Mouse (Mus musculus) heart, embryonic 14.5 days (tissue): ENCODE measurements around the gene Ccdc88b. TPM values are rescaled to one million over a fixed set of nuclear protein-coding genes. Genes with fewer than 3 reads are reported as not detected.

Experiments
- ATAC-seq: fragments of 200-750 bp; cut with Nextera tagmentation; 2 replicates; pipeline ENCODE4 v1.8.0; 2017; ENCODE audit warnings: low read depth, moderate TSS enrichment; ENCODE audit not compliant: insufficient number of reproducible peaks, insufficient read depth, low FRiP score
- H3K27ac ChIP-seq, 2 experiments: fragments of 200-500 bp in 1 of 2; fragments of 300-500 bp in 1 of 2; sonication (generic) in 1 of 2; replicated peaks in 1 of 2; 2 replicates each; pipeline ENCODE4 v1.5.1; 2012 to 2014; ENCODE audit warnings: low read depth in 2 of 2, low read length in 2 of 2, control low read depth in 1 of 2, mild to moderate bottlenecking in 1 of 2, mixed read lengths in 1 of 2; ENCODE audit not compliant: control insufficient read depth in 1 of 2, insufficient read depth in 1 of 2
- H3K27me3 ChIP-seq: fragments of 300-500 bp; sonication (generic); 2 replicates; pipeline ENCODE4 v1.6.1; 2014; ENCODE audit warnings: mild to moderate bottlenecking, low read length, control low read depth; ENCODE audit not compliant: control insufficient read depth, insufficient read depth
- H3K36me3 ChIP-seq: fragments of 300-500 bp; sonication (generic); 2 replicates; pipeline ENCODE4 v1.6.1; 2014; ENCODE audit warnings: mild to moderate bottlenecking, control low read depth, low read length, mixed read lengths; ENCODE audit not compliant: control insufficient read depth, insufficient read depth
- H3K4me1 ChIP-seq, 2 experiments: fragments of 200-500 bp in 1 of 2; fragments of 300-500 bp in 1 of 2; sonication (generic) in 1 of 2; 2 replicates each; pipeline ENCODE4 v1.6.1; 2012 to 2014; ENCODE audit warnings: low read length in 2 of 2, control low read depth in 1 of 2, mixed read lengths in 1 of 2; ENCODE audit not compliant: control insufficient read depth in 2 of 2, insufficient read depth in 2 of 2
- H3K4me2 ChIP-seq: fragments of 300-500 bp; sonication (generic); 2 replicates; pipeline ENCODE4 v1.6.1; 2014; ENCODE audit warnings: mild to moderate bottlenecking, low read length
- H3K4me3 ChIP-seq, 2 experiments: fragments of 200-500 bp in 1 of 2; fragments of 300-500 bp in 1 of 2; sonication (generic) in 1 of 2; 2 replicates each; pipeline ENCODE4 v1.5.1; 2012 to 2014; ENCODE audit warnings: low read length in 2 of 2, mild to moderate bottlenecking in 2 of 2, control low read depth in 1 of 2, low read depth in 1 of 2, moderate library complexity in 1 of 2; ENCODE audit not compliant: control insufficient read depth in 1 of 2, insufficient read depth in 1 of 2
- H3K9ac ChIP-seq: fragments of 300-500 bp; sonication (generic); 2 replicates; pipeline ENCODE4 v1.6.1; 2014; ENCODE audit warnings: mild to moderate bottlenecking, low read length
- H3K9me3 ChIP-seq: fragments of 300-500 bp; sonication (generic); 2 replicates; pipeline ENCODE4 v1.6.1; 2016; ENCODE audit warnings: low read length, control low read depth; ENCODE audit not compliant: control insufficient read depth
- WGBS: fragments of 180-500 bp; shearing (Covaris S2); extraction: QIAGEN DNeasy Blood & Tissue Kit; methylation state at CpG from one replicate; pipeline ENCODE4 v1.1.7; 2014; 5-methylcytosine and 5-hydroxymethylcytosine counted together
- polyA plus RNA-seq: library from polyadenylated mRNA; unstranded; fragments of >200 nt; fragmentation: Nextera tagmentation; extraction: Ambion mirVana; gene quantifications from 2 replicates; pipeline ENCODE4 v1.2.1, GENCODE M21; 2014

The Ccdc88b gene
- 0.22 and 0.65 TPM in 2 replicates for polyA plus RNA-seq

DNA sequence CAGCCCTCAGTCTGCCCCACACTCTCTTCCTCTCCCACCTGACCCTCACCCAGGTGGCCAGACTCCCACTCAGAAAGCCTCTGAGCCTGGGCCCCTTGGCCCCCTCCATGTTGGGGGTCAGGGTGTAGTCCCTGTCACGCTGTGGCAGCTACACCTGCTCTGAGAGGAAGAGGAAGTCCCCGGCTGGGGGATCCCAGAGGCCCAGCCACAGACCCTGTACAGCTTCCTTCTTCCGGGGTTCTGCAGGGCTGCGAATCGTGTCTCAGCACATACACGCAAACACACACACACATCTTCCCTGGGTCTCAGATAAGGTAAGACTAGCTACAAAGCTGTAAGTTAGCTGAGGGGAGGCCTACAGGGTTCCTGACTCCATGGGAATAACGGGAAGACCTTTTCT lies at the start of gene Ccdc88b:
TSS of gene Ccdc88b (minus strand) at position 181 of the 400 bp plus-strand sequence.
- Histone ChIP-seq H3K4me3 (no peak within 1 kb of the TSS), H3K4me2 (no peak within 1 kb of the TSS), H3K27me3 (peaks cover 17% of the 10 kb centered on the region), H3K9me3 (no peaks in the 10 kb centered on the region), H3K9ac (no peak within 1 kb of the TSS), H3K4me1 (peaks cover 13 to 15% of the 10 kb centered on the region in 2 experiments; a peak in 3 of 4 replicates), H3K36me3 (no peaks in the 10 kb centered on the region), H3K27ac (no peak within 1 kb of the TSS)
- WGBS: 72% methylated on average over 7 of the region's 7 CpGs
- no peak for ATAC-seq

DNA sequence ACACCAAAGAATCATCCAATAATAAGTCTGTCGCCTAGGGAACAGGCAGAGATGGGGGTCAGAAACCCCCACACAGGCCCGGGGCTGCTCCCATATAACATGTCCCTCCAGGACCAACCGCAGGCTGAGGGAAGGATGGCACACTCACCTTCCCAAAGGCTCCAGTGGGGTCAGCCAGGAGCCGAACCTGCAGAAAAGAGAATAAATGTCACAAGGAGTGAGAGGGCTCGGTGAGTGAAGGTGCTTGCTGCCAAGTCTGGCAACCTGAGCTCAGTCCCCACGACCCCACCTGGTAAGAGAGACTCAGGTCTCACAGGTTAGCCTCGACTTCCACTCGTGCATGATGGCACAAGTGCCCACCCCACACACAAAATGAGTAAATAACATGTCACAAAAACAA lies 49.1 kb upstream of the Ccdc88b start:
- H3K4me3 ChIP-seq: no peak overlapping the region
- H3K9me3 ChIP-seq: no peaks in the 10 kb centered on the region
- no peak for ATAC-seq
- peaks cover 6 to 25% of the 10 kb centered on the region in 2 experiments for H3K4me1 ChIP-seq
- no peak overlapping the region; the same call in 1 of the 2 replicates for H3K9ac ChIP-seq
- peaks cover 42% of the 10 kb centered on the region for H3K36me3 ChIP-seq
- WGBS: 92% methylated on average over 8 of the region's 8 CpGs
- no peaks in the 10 kb centered on the region for H3K27me3 ChIP-seq
- no peak overlapping the region for H3K27ac ChIP-seq
- H3K4me2 ChIP-seq: no peak overlapping the region

DNA sequence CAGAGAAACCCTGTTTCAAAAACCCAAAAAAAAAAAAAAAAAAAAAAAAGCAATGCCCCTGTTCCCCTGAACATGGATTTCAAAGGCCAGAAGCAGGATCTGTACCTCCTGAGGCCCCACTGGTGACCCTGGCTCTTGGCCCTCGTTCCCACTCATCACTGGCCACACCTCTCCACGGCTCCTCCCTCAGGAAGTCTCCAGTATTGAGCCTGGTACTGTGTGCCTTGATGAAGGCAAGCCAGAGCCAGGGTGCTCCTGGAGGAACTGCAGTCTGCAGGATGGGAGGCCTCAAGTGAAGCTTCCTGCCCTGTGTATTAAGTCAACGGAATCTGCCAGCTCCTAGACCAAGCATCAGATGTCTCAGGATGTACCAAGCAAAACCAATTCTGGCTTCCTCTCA lies 48.2 kb upstream of the Ccdc88b start:
- Histone ChIP-seq H3K9me3 (no peaks in the 10 kb centered on the region), H3K4me1 (peaks cover 6 to 21% of the 10 kb centered on the region in 2 experiments), H3K9ac (no peak overlapping the region), H3K27me3 (no peaks in the 10 kb centered on the region), H3K4me2 (no peak overlapping the region), H3K36me3 (peaks cover 33% of the 10 kb centered on the region), H3K4me3 (no peak overlapping the region), H3K27ac (no peak overlapping the region)
- no peak for ATAC-seq
- WGBS: 86% methylated on average over 3 of the region's 3 CpGs

DNA sequence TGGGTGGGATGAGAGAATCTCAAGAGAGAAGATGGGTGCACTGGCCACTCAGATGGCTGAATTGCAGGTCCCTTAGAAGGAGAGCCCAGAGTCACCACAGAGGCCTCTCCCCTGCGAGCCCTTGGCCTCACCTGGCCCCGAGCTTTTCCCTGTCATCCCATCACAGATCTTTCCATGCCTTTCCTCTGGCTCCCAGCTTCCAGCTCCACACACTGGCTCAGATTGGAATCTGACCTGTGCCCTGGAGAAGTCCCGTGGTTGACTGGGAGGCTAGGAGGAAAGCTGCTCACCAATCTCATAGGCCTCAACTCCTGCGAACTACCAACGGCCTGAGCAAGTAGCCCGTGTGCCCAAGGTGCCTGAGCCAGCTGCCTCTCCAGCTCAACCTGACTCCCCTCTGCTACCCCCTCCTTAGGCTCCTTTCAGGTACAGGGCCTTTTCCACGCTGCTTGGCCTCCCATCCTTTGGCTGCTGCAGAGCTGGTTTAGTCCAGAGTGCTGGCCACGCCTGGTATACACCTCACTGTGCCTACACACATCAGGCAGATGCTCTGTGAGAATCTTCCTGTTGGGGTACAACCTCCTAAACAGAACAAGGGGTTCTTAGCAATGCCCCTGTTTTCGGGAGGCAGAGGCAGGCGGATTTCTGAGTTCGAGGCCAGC lies 47.6 kb upstream of the Ccdc88b start:
- H3K4me2 ChIP-seq: no peak overlapping the region
- ATAC-seq: no peak
- H3K9ac ChIP-seq: no peak overlapping the region
- no peak overlapping the region for H3K4me3 ChIP-seq
- no peaks in the 10 kb centered on the region for H3K27me3 ChIP-seq
- H3K27ac ChIP-seq: no peak overlapping the region
- peaks cover 6 to 17% of the 10 kb centered on the region in 2 experiments for H3K4me1 ChIP-seq
- H3K36me3 ChIP-seq: peaks cover 30% of the 10 kb centered on the region
- H3K9me3 ChIP-seq: no peaks in the 10 kb centered on the region
- 85% methylated on average over 11 of the region's 11 CpGs for WGBS

DNA sequence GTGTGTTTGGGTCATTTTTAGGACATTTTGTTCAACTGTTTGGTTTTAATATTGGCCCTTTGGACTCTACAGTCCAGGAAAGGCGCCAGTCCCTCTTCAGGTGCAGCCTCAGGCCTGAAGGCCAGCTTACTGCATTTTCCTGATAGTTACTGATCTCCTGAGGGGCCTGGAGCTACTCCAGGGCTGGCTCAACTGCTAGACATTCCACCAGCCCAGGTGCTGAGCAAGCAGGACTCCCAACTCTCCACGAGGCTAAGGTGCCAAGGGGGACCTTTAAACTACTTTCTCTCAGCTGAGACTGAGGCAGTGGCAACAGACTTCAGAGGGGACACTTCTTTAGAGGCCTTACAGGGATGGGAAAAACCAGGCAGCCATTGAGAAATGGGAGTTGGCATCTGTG lies 46.8 kb upstream of the Ccdc88b start:
- no peak for ATAC-seq
- no peaks in the 10 kb centered on the region for H3K27me3 ChIP-seq
- peaks cover 30% of the 10 kb centered on the region for H3K36me3 ChIP-seq
- H3K4me1 ChIP-seq: peaks cover 6 to 17% of the 10 kb centered on the region in 2 experiments
- no peak overlapping the region for H3K4me2 ChIP-seq
- peaks cover 3% of the 10 kb centered on the region; the same call in 1 of the 2 replicates for H3K9me3 ChIP-seq
- H3K9ac ChIP-seq: no peak overlapping the region
- no peak overlapping the region for H3K27ac ChIP-seq
- no peak overlapping the region for H3K4me3 ChIP-seq
- WGBS: 81% methylated on average over 2 of the region's 2 CpGs

DNA sequence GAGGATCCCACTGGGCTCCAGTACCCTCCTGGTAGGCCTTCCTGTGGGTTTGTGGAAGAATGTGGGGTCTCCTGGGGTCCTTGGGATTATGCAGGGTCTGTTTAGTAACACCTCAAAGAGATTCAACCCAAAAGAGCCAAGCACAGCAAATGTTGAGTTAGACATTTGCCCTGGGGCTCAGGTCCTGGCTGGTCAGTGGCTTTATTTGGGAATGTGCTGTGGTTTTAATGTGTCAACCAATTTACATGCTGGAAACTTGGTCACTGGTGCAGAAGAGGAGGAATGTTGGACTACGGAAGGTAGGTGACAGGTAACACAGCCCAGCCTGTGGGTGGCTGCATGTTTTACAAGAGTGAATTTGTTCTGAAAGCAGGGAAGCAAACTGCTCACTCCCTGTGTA lies 45.0 kb upstream of the Ccdc88b start:
- WGBS: 89% methylated on average over 1 of the region's 1 CpGs
- peaks cover 30% of the 10 kb centered on the region for H3K36me3 ChIP-seq
- no peak for ATAC-seq

DNA sequence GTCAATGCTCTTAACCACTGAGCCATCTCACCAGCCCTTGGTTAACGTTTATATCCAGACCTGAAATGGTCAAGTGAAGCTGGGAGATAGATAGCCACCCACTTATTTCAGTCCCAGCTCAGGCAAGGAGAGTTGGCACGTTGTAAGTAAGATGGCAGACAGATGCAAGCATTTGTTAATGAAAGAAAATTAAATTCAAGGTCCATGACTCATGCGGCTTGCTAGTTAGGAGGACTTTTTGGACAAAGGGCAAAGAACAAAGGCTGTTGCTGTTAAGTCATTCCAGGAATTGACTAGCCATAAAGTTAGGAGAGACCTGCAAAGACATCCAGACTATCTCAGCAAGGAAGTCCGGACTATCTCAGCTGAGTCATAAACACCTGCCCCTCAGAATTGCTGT lies 41.6 kb upstream of the Ccdc88b start:
- Histone ChIP-seq H3K9ac (no peak overlapping the region), H3K9me3 (peaks cover 7% of the 10 kb centered on the region; the same call in 1 of the 2 replicates), H3K4me1 (no peaks in the 10 kb centered on the region), H3K4me3 (no peak overlapping the region), H3K4me2 (no peak overlapping the region), H3K27ac (no peak overlapping the region), H3K36me3 (peaks cover 3% of the 10 kb centered on the region; the same call in 1 of the 2 replicates), H3K27me3 (no peaks in the 10 kb centered on the region)
- 80% methylated on average over 4 of the region's 4 CpGs for WGBS
- ATAC-seq: no peak

More for the DNA sequence above, 45.0 kb upstream of the Ccdc88b start:
- H3K4me3 ChIP-seq: no peak overlapping the region
- no peak overlapping the region for H3K9ac ChIP-seq
- peaks cover 2 to 7% of the 10 kb centered on the region in 2 experiments for H3K4me1 ChIP-seq
- no peak overlapping the region for H3K4me2 ChIP-seq
- peaks cover 3% of the 10 kb centered on the region; the same call in 1 of the 2 replicates for H3K9me3 ChIP-seq
- no peaks in the 10 kb centered on the region for H3K27me3 ChIP-seq
- no peak overlapping the region for H3K27ac ChIP-seq
